Mouse (Mus musculus) stomach, postnatal 0 days (tissue): ENCODE data around the gene Uqcc3.

Source experiments
- CTCF ChIP-seq: IDR thresholded peaks from 2 replicates; pipeline ENCODE4 v1.5.1; 2016; ENCODE audit warnings: antibody characterized with exemption, low read depth, mild to moderate bottlenecking, moderate library complexity
- EP300 ChIP-seq: optimal IDR thresholded peaks from 2 replicates; pipeline ENCODE3; 2016; ENCODE audit warnings: antibody characterized with exemption

- TF ChIP-seq CTCF (no peak), EP300 (no peak)
Measured at GRCm38 (mm10) chr19:8921741-8922140, 41.0 kb upstream of the Uqcc3 start.
